Mouse (Mus musculus) cortical plate, adult 2 months (tissue): ENCODE results near the gene Aknad1.

Experiments
- CTCF ChIP-seq: fragments of 200-500 bp; IDR thresholded peaks from 2 replicates; pipeline ENCODE4 v1.5.1; 2011; ENCODE audit warnings: mild to moderate bottlenecking, control low read depth, low read length; ENCODE audit not compliant: insufficient read depth; ENCODE audit errors: extremely low read depth
- POLR2A ChIP-seq: fragments of 200-500 bp; IDR thresholded peaks from 2 replicates; pipeline ENCODE4 v1.6.1; 2011; ENCODE audit warnings: mild to moderate bottlenecking, low read length, control low read depth; ENCODE audit not compliant: insufficient read depth; ENCODE audit errors: extremely low read depth

DNA sequence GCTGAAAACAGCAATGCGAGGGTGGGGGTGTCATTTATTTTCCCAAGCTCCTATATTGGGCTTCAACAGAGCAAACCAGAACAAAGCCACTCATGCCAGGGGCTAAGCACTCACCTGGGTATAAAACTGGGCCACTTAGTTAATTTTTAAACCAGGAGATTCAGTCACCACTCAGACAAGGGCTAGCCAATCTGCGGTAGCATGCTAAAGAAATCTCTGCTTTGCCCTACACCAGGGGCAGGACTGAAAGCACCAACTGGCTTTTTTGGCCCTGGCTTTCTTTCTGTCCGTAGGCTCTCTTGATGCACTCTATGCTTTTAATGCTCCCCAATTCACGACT is 49.0 kb downstream of the Aknad1 start:
- TF ChIP-seq CTCF, result no peak
- TF ChIP-seq POLR2A, result no peak
